Mouse (Mus musculus) forebrain, embryonic 10.5 days (tissue): ENCODE measurements around the gene Mfng. TPM values are rescaled to one million over a fixed set of nuclear protein-coding genes. Genes with fewer than 3 reads are reported as not detected.
A peak's percentile ranks its signal among the peaks of the same experiment; 100 is the strongest.

ENCODE experiments used
- DNase-seq: peaks from one replicate; pipeline ENCODE4 v3.0.0-alpha.2; 2017; ENCODE audit warnings: low spot score; ENCODE audit errors: extremely low spot score
- H3K27ac ChIP-seq: fragments of 300-500 bp; sonication (generic); 2 replicates; pipeline ENCODE4 v1.5.1; 2016; ENCODE audit warnings: mild to moderate bottlenecking
- H3K27me3 ChIP-seq: fragments of 300-500 bp; sonication (generic); 2 replicates; pipeline ENCODE4 v1.6.1; 2016; ENCODE audit warnings: mild to moderate bottlenecking; ENCODE audit not compliant: poor library complexity, severe bottlenecking
- H3K36me3 ChIP-seq: fragments of 300-500 bp; sonication (generic); replicated peaks from 2 replicates; pipeline ENCODE4 v1.6.1; 2016; ENCODE audit warnings: mild to moderate bottlenecking, moderate library complexity
- H3K4me1 ChIP-seq: fragments of 300-500 bp; sonication (generic); 2 replicates; pipeline ENCODE4 v1.6.1; 2016
- H3K4me3 ChIP-seq: fragments of 300-500 bp; sonication (generic); 2 replicates; pipeline ENCODE4 v1.5.1; 2016; ENCODE audit warnings: mild to moderate bottlenecking, moderate library complexity
- H3K9me3 ChIP-seq: fragments of 300-500 bp; sonication (generic); 2 replicates; pipeline ENCODE4 v1.6.1; 2016; ENCODE audit warnings: mild to moderate bottlenecking, moderate library complexity
- WGBS: fragments of 180-500 bp; shearing (Covaris S2); methylation state at CpG from one replicate; pipeline ENCODE4 v1.1.7; 2016; 5-methylcytosine and 5-hydroxymethylcytosine counted together
- polyA plus RNA-seq: library from polyadenylated mRNA; unstranded; fragments of >200 nt; fragmentation: Nextera tagmentation; extraction: Ambion mirVana; gene quantifications from 2 replicates; pipeline ENCODE4 v1.2.1, GENCODE M21; 2016

The Mfng gene
- polyA plus RNA-seq, 1 experiment from 2014 or later: 83.6 TPM

DNA sequence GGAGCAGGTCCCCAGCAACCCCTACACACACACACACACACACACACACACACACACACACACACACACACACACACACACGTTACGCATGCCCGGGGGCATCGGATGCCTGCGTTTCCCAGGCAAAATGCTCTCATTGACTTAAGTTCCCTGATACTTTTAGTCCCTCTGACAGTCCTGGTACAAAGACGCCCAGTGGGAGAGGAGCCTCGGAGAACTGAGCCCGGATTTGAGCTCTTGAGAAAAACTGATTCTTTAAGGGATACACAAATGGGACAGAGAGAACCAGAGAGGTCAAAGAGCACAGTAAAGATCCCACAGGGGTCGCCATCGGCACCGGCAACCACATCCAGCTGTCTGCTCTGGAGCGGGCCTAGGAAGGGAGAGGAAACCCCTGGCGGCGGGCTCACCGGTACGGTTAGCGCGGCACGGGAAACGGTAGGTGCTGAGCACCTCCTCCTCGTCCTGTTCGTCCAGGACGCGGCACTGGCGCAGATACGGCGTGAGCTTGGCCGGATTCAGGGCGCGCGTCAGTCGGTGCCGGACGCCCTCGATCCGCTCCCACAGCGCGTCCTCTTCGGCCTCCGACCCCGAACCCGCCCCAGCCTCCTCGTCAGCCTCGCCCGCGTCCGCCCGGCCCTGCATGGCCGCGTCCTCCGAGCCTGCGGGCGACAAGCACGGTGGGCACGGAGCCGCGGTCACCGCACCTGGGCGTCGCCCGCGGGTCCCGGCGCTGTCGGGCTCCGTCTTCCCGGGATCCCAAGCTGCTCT is 28.9 kb upstream of the Mfng start:
- peak overlapping the region; percentile 64 for H3K4me3 ChIP-seq
- DNase-seq: no peak
- peak overlapping the region; percentile 76 for H3K27ac ChIP-seq
- peaks cover 58% of the 10 kb centered on the region for H3K4me1 ChIP-seq
- H3K36me3 ChIP-seq: no peaks in the 10 kb centered on the region
- peaks cover 93% of the 10 kb centered on the region for H3K27me3 ChIP-seq
- WGBS: 4% methylated on average over 67 of the region's 67 CpGs
- no peaks in the 10 kb centered on the region for H3K9me3 ChIP-seq

- Histone ChIP-seq H3K27ac (no peak overlapping the region), H3K4me3 (peak overlapping the region; percentile 64), H3K4me1 (peaks cover 58% of the 10 kb centered on the region), H3K9me3 (no peaks in the 10 kb centered on the region), H3K36me3 (no peaks in the 10 kb centered on the region), H3K27me3 (peaks cover 93% of the 10 kb centered on the region)
- 73% methylated on average over 9 of the region's 9 CpGs for WGBS
- DNase-seq: no peak
Observed at GRCm38 (mm10) chr15:78801571-78801970, 28.3 kb upstream of the Mfng start.

GRCm38 (mm10) chr15:78799029-78799428 is 25.8 kb upstream of the Mfng start:
- WGBS: 58% methylated on average over 21 of the region's 21 CpGs
- DNase-seq: no peak
- Histone ChIP-seq H3K4me3 (no peak overlapping the region), H3K4me1 (peaks cover 59% of the 10 kb centered on the region), H3K36me3 (no peaks in the 10 kb centered on the region), H3K27me3 (peaks cover 84% of the 10 kb centered on the region), H3K9me3 (no peaks in the 10 kb centered on the region), H3K27ac (0 out of 2 replicates have a peak overlapping the region, but pooled peaks have one; percentile 20)

GRCm38 (mm10) chr15:78797060-78797329 is 23.7 kb upstream of the Mfng start:
- peaks cover 63% of the 10 kb centered on the region for H3K27me3 ChIP-seq
- no peaks in the 10 kb centered on the region for H3K36me3 ChIP-seq
- no peaks in the 10 kb centered on the region for H3K9me3 ChIP-seq
- WGBS: 80% methylated on average over 8 of the region's 8 CpGs
- H3K4me3 ChIP-seq: no peak overlapping the region
- H3K4me1 ChIP-seq: peaks cover 42% of the 10 kb centered on the region
- no peak for DNase-seq
- H3K27ac ChIP-seq: peak overlapping the region; percentile 15; the same call in 1 of the 2 replicates

- Histone ChIP-seq H3K27me3 (peaks cover 58% of the 10 kb centered on the region), H3K9me3 (no peaks in the 10 kb centered on the region), H3K4me3 (no peak overlapping the region), H3K27ac (peak overlapping the region; percentile 49; the same call in 1 of the 2 replicates), H3K4me1 (peaks cover 36% of the 10 kb centered on the region), H3K36me3 (no peaks in the 10 kb centered on the region)
- DNase-seq: no peak
- WGBS: 60% methylated on average over 25 of the region's 25 CpGs
Observed at GRCm38 (mm10) chr15:78796196-78797059, 23.2 kb upstream of the Mfng start.

DNA sequence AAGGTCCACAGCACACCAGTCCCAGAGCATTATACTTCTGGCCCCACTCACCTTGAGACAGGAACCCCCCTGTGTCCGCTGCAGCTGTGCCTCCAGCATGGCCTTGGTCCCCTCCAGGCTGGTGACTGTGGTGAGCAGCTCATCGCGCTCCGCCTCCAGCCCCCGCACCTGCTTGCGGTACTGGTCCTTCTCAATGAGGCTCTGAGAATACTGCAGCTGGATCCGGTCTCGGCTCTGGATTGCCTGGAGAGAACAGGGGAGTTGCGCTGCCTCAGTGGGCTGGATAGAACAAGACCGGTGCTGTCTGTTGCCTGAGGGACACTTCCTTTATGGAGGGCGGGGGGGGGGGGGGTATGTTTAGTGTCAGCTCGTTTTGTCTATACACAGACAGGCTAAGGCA is 17.7 kb upstream of the Mfng start:
- peaks cover 9% of the 10 kb centered on the region for H3K27me3 ChIP-seq
- H3K36me3 ChIP-seq: no peaks in the 10 kb centered on the region
- peak overlapping the region; percentile 21 for H3K27ac ChIP-seq
- no peak for DNase-seq
- H3K4me1 ChIP-seq: peaks cover 45% of the 10 kb centered on the region
- H3K9me3 ChIP-seq: no peaks in the 10 kb centered on the region
- H3K4me3 ChIP-seq: no peak overlapping the region
- WGBS: 85% methylated on average over 12 of the region's 12 CpGs

- H3K4me3 ChIP-seq: no peak overlapping the region
- H3K9me3 ChIP-seq: no peaks in the 10 kb centered on the region
- H3K4me1 ChIP-seq: peaks cover 45% of the 10 kb centered on the region
- DNase-seq: no peak
- H3K36me3 ChIP-seq: no peaks in the 10 kb centered on the region
- WGBS: 88% methylated on average over 4 of the region's 4 CpGs
- peaks cover 6% of the 10 kb centered on the region; the same call in 1 of the 2 replicates for H3K27me3 ChIP-seq
- H3K27ac ChIP-seq: peak overlapping the region; percentile 21
Observed at GRCm38 (mm10) chr15:78790451-78790850, 17.2 kb upstream of the Mfng start.

DNA sequence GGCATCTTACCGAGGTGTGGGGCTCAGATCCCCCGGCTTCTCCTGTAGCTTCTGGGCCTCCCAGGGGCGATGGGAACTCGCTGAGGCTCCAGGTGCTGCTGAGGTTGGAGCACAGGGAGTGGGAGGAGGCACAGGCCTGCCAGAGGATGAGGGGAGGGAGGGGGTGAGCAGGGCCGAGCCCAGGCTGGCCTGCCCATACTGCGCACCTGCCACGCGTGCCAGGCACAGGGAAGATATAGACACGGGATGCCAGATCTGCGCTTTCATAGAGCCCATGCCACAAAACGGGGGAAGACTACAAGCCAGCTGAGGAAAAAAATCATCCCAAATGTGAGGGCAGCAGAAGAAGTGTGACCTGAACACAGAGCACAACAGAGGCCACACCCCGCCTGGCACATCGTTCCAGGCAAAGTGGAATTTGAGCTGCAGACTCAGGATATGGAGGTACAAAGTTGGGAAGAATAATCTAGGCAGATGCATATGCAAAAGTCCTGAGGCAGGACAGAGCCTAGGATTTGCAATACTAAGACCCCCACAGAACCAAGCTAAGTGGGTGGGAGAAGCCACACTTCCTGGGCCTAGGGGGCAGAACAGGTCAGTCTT is 16.5 kb upstream of the Mfng start:
- Histone ChIP-seq H3K9me3 (no peaks in the 10 kb centered on the region), H3K4me1 (peaks cover 42% of the 10 kb centered on the region), H3K27ac (no peak overlapping the region), H3K4me3 (no peak overlapping the region), H3K27me3 (no peaks in the 10 kb centered on the region), H3K36me3 (no peaks in the 10 kb centered on the region)
- no peak for DNase-seq
- 89% methylated on average over 13 of the region's 13 CpGs for WGBS

GRCm38 (mm10) chr15:78788042-78788441 is 14.8 kb upstream of the Mfng start:
- H3K27ac ChIP-seq: peak overlapping the region; percentile 64
- H3K9me3 ChIP-seq: no peaks in the 10 kb centered on the region
- H3K4me3 ChIP-seq: no peak overlapping the region
- H3K4me1 ChIP-seq: peaks cover 39% of the 10 kb centered on the region
- no peaks in the 10 kb centered on the region for H3K27me3 ChIP-seq
- WGBS: 77% methylated on average over 3 of the region's 3 CpGs
- H3K36me3 ChIP-seq: no peaks in the 10 kb centered on the region
- DNase-seq: no peak

- 70% methylated on average over 9 of the region's 9 CpGs for WGBS
Observed at GRCm38 (mm10) chr15:78787287-78787856, 14.1 kb upstream of the Mfng start.

DNA sequence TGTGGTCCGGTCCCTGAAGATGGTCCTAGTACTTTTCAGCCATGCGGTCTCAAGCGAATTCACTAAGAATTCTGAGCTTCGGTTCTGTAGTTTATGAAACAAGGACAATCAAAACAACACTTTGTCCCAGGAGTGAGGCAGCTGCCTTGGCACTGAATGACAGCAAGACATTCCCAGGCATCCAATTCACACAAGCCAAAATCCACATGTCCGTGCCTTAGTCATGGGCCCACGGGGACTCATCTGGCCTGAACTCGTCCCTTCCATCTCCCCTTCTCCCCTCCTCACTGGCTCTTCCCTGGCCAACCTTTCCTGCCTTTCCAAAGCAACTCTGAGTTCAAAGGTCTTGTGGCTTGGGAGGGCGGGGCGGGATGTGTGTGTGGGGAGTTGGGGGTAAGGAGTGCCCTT is 13.1 kb upstream of the Mfng start:
- no peaks in the 10 kb centered on the region for H3K36me3 ChIP-seq
- H3K9me3 ChIP-seq: no peaks in the 10 kb centered on the region
- DNase-seq: no peak
- H3K4me3 ChIP-seq: no peak overlapping the region
- H3K27me3 ChIP-seq: no peaks in the 10 kb centered on the region
- peak overlapping the region; percentile 64 for H3K27ac ChIP-seq
- H3K4me1 ChIP-seq: peaks cover 49% of the 10 kb centered on the region
- WGBS: 76% methylated on average over 9 of the region's 9 CpGs

More at GRCm38 (mm10) chr15:78787287-78787856, 14.1 kb upstream of the Mfng start:
- H3K36me3 ChIP-seq: no peaks in the 10 kb centered on the region
- no peak for DNase-seq
- no peaks in the 10 kb centered on the region for H3K27me3 ChIP-seq
- H3K9me3 ChIP-seq: no peaks in the 10 kb centered on the region
- H3K4me3 ChIP-seq: no peak overlapping the region
- H3K27ac ChIP-seq: peak overlapping the region; percentile 64
- H3K4me1 ChIP-seq: peaks cover 39% of the 10 kb centered on the region

- WGBS: 20% methylated on average over 7 of the region's 7 CpGs
Observed at GRCm38 (mm10) chr15:78785961-78786360, 12.7 kb upstream of the Mfng start.

More at GRCm38 (mm10) chr15:78785961-78786360, 12.7 kb upstream of the Mfng start:
- H3K36me3 ChIP-seq: no peaks in the 10 kb centered on the region
- H3K4me3 ChIP-seq: no peak overlapping the region
- H3K9me3 ChIP-seq: no peaks in the 10 kb centered on the region
- H3K27ac ChIP-seq: peak overlapping the region; percentile 64
- H3K4me1 ChIP-seq: peaks cover 49% of the 10 kb centered on the region
- DNase-seq: no peak
- H3K27me3 ChIP-seq: no peaks in the 10 kb centered on the region; the same call in 1 of the 2 replicates
